Mouse (Mus musculus) c-Kit-negative CD71-positive TER-119-positive erythroid progenitor cells, embryonic 14.5 days (primary cell): ENCODE data around the gene Rasal1.

Experiments used
- DNase-seq: peaks from one replicate; pipeline ENCODE4 v3.0.0-alpha.2; 2013; ENCODE audit warnings: low read depth, low spot score

Gene Rasal1

GRCm38 (mm10) chr5:120621846-120622197 lies 26.8 kb upstream of the Rasal1 start:
- DNase-seq = no peak

- DNase-seq = no peak
Measured at GRCm38 (mm10) chr5:120622198-120622851, 26.3 kb upstream of the Rasal1 start.

- DNase-seq = no peak
Measured at GRCm38 (mm10) chr5:120624427-120624826, 24.2 kb upstream of the Rasal1 start.

DNA sequence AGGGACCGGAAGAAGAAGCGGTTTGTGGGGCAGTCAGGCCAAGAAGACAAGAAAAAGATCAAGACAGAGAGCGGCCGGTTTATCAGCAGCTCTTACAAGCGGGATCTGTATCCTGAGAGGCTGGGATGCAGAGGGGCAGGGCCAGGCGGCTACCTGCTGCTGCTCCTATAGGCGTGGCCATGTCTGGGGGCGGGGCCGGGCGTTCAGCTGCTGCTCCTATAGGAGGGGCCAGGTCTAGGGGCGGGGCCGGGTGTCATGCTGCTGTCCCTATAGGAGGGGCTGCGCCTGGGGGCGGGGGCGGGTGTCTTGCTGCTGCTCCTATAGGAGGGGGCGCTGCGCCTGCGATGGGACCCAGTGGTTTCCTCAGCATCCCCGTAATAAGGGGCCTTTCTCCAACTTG lies 22.2 kb upstream of the Rasal1 start:
- DNase-seq = no peak

DNA sequence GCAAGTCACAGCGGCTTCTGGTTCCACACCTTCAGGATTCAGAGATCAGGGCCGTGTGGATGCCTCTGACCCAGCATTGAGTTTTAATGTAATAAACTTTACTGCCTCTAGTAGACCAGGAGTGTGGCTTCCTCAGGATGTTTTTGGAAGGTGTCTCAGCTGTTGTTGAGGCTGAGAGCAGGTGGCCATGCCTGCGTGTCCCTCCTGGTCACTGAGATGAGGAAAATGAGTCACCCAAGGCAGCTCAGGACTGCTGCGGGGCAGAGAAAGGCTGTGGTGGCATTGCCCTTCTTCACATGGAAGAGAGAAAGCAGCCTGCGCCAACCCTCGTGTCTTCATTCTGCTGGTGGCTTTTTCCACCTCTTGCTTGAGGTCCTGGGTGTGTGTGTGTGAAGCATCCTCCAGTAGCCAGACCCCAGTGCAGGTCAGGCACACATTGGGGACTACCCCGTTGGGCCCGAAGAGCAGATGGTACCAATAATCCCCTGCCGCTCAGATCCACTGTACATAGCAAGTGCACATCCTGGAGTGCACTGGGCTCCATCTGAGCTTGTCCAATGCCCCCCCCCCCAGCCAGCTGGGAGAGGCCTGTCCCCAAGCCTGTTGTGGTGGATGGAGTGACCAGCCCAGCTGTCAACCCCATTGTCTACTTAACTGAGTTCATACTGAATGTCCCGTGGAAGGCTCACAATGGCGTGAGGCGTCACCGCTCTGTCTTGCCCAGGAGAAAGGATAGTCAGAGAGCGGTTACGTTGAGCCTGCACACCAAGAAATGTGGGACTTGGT lies 20.9 kb upstream of the Rasal1 start:
- DNase-seq = no peak

- DNase-seq = no peak
Measured at GRCm38 (mm10) chr5:120628624-120629023, 20.0 kb upstream of the Rasal1 start.

DNA sequence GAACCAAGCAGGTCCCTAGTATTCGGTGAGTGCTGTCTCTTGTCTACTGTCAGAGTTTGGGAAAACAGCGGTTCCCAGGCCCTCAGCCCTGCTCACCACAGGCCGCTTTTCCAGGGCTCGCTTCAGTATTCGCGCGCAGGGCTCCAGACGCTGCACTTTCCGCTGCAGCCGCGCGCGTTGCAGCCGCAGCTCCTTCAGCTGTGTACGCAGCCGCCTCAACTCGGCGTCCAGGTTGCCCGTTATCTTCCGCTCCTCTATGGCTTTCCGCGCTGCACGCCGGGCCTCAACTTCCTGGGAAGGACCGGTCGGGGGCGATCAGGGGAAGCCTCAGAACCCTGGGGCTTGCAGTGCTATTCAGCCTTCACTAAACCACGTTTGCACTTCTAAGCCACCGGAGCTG lies 17.5 kb upstream of the Rasal1 start:
- no peak for DNase-seq

GRCm38 (mm10) chr5:120631892-120632291 lies 16.7 kb upstream of the Rasal1 start:
- no peak for DNase-seq

- DNase-seq = no peak
Measured at GRCm38 (mm10) chr5:120634131-120634530, 14.5 kb upstream of the Rasal1 start, which contains the start of gene Cfap73. Cfap73 (minus strand) TSS chr5:120634235.

- no peak for DNase-seq
Measured at GRCm38 (mm10) chr5:120634860-120635259, 13.8 kb upstream of the Rasal1 start.

DNA sequence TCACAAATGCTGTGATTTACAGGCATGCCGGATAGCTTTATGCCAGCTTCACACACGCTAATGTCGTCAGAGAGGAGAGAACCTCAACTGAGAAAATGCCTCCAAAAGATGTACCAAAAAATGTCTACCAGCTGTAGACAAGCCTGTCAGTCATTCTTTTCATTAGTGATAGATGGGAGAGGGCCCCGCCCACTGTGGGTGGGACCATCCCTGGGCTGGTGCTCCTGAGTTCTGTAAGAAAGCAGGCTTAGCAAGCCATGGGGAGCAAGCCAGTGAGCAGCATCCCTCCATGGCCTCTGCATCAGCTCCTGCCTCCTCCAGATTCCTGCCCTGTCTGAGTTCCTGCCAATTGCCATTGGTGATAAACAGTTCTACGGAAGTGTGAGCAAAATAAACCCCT lies 13.0 kb upstream of the Rasal1 start:
- no peak for DNase-seq

- DNase-seq = no peak
Measured at GRCm38 (mm10) chr5:120640094-120640493, 8.5 kb upstream of the Rasal1 start.

GRCm38 (mm10) chr5:120643365-120644085 lies 5.1 kb upstream of the Rasal1 start:
- DNase-seq = no peak

GRCm38 (mm10) chr5:120644227-120644626 lies 4.4 kb upstream of the Rasal1 start:
- DNase-seq = no peak

GRCm38 (mm10) chr5:120645851-120646250 lies 2.8 kb upstream of the Rasal1 start:
- no peak for DNase-seq

- DNase-seq = no peak
Measured at GRCm38 (mm10) chr5:120647361-120647760, 1.3 kb upstream of the Rasal1 start.

DNA sequence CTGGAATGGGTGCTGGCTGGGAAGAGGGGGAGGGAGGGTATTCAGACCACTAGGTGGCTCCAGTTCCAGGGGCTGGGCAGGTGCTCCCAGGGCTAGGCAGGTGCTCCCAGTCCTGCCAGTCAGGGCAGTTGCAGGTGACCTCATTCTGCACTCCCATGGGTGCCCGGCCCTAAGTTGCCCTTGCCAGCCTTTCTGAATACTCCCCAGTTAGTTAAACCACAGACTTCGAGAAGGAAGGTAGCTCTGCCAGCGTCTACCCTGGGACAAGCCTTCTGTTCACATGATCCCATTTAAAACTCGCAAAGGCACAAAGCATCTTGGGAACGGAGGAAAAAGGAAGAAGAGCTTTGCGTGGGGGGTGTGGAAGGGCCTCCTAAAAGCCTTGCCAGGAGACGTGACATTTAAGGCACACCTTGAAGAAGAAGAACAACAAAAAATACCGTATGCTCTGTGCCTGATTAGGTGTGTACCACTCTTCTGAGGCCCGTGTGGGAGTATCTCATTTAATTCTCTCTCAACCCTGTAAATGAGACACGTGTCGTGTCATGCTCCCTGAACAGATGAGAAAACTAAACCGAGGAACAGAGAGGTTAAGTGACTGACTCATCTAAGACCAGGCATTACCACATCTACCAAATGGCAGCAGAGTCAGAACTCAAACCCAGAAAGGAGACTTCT lies 659 bp upstream of the Rasal1 start:
- no peak for DNase-seq

- no peak for DNase-seq
Measured at GRCm38 (mm10) chr5:120649374-120649933, 842 bp downstream of the Rasal1 start.

DNA sequence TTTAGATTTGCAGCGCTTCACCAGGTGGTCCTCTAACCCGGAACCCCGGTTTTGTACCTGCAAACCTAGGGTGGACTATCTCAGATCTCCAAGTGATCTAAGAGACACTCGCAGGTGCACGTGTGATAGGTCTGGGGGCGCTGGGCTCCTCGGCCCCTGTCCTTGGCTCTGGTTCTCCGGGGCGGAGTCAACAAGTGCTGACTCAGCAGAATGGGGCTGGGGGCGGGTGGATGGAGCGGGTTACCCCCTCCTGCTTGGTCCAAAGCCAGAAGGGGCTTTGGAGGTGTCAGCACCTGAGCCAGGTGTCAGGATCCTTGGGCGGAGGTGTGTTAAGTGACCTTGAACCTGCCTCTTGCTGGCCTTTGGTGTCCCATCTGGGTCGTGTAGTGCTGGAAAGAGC lies 1.3 kb downstream of the Rasal1 start:
- DNase-seq = no peak

DNA sequence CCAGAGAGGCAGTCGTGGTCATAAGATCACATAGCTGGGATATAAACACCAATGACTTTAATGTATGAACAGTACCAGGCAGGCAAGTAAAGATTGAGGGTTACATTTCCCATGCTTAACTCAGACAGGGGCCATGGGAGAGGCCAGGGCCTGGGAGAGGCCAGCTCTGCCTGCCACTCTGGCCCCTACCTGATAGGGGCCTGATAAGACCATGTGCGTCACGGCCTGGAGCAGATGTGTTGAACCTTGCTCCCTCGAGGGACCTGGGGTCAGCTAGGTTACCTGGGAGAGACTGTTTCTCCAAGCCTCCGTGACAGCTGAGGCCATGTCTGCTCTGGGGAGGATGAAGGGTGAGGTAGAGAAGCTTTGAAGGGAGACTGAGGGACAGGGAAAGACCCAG lies 2.6 kb downstream of the Rasal1 start:
- no peak for DNase-seq

GRCm38 (mm10) chr5:120652915-120653701 lies 4.5 kb downstream of the Rasal1 start:
- no peak for DNase-seq
